Mouse (Mus musculus): ENCODE measurements around the gene Cldnd2. TPM values are rescaled to one million over a fixed set of nuclear protein-coding genes. Genes with fewer than 3 reads are reported as not detected.

Gene Cldnd2
- polyA plus RNA-seq, 1 experiment from 2014 or later, result not detected

DNA sequence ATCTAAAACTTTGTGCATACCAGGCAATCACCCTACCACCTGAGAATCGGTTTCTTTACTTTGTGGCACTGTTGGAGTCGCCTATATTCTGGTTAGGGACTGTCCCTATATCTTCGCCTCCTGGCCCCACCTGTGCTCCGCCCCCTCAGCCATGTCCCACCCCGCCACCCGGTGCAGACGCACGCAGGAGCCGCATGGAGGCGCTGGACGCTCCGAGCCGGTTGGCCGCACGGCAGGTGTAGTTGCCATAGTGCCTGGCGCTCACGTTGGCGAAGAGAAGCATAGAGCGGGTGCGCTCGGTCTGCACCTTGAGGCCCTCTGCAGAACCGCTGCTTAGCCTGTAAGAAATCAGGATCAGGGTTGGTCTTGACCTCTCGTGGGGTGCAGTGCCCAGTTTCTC lies 35.1 kb downstream of the Cldnd2 start:
- no peak for ATAC-seq (ENCODE audit: insufficient read depth, low FRiP score, low TSS enrichment)
- peaks cover 32% of the 10 kb centered on the region for H3K27me3 ChIP-seq (ENCODE audit: control insufficient read depth, insufficient read depth, low read length)

DNA sequence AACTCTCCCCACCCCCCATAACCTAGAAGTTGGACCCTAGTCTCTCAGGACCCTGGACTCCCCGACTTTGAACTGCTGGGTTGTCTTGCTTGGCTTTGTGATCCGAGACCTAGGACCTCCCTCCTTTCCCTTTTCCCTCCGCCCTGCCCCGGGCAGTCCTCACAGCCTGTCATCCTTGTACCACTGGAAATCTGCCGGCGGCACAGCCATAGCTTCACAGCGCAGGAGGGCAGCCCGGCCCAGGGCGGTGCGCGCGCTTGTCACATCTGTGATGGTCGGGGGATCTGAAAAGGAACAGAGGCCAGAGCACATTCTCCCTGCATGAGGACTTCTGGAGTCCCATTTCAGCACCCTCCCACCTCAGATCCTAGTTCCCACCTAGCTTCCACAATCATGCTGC lies 35.8 kb downstream of the Cldnd2 start:
- 7% methylated on average over 13 of the region's 13 CpGs for WGBS
- peak; percentile 32 for DNase-seq (ENCODE audit: low spot score)
- Histone ChIP-seq H3K9me3 (ENCODE audit: control insufficient read depth, low read length) (no peaks in the 10 kb centered on the region), H3K4me3 (ENCODE audit: low read depth, low read length) (no peak overlapping the region), H3K9ac (ENCODE audit: low read length) (no peak overlapping the region; the same call in 1 of the 2 replicates), H3K4me1 (ENCODE audit: control insufficient read depth, insufficient read depth, low read length) (no peaks in the 10 kb centered on the region), H3K27ac (ENCODE audit: low read depth, low read length) (no peak overlapping the region), H3K36me3 (ENCODE audit: control insufficient read depth, insufficient read depth, low read length) (no peaks in the 10 kb centered on the region), H3K27me3 (ENCODE audit: control insufficient read depth, insufficient read depth, low read length) (peaks cover 32% of the 10 kb centered on the region), H3K4me2 (ENCODE audit: low read depth) (no peak overlapping the region)
- ATAC-seq (ENCODE audit: insufficient read depth, low FRiP score, low TSS enrichment), result 0 out of 2 replicates have a peak, but pooled peaks have one; percentile 7

More for the DNA sequence above, 35.1 kb downstream of the Cldnd2 start:
- no peak overlapping the region for H3K4me3 ChIP-seq (ENCODE audit: low read depth, low read length)
- no peak for DNase-seq (ENCODE audit: low spot score)
- no peak overlapping the region for H3K4me2 ChIP-seq (ENCODE audit: low read depth)
- H3K27ac ChIP-seq (ENCODE audit: low read depth, low read length), result no peak overlapping the region
- H3K4me1 ChIP-seq (ENCODE audit: control insufficient read depth, insufficient read depth, low read length), result no peaks in the 10 kb centered on the region
- H3K9ac ChIP-seq (ENCODE audit: low read length), result no peak overlapping the region
- no peaks in the 10 kb centered on the region for H3K9me3 ChIP-seq (ENCODE audit: control insufficient read depth, low read length)
- WGBS, result 5% methylated on average over 23 of the region's 23 CpGs
- no peaks in the 10 kb centered on the region for H3K36me3 ChIP-seq (ENCODE audit: control insufficient read depth, insufficient read depth, low read length)

DNA sequence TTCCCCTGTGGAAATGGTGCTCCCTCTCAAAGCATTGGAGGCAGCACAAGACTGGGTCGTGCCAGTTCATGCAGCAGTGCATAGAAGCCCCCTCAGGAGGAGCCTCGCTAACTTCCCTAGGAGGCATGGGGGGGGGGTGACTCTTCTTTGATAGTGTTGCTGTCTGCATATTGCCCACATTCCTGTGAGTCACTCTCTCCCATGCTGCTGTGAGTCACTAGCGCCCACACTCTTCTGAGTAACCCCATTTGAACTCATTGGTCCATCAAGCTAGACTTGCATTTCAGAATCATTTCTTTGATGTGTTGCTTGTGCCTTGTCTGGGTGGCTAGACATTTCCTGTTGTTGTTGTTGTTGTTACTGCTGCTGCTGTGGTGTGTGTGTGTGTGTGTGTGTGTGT lies 40.6 kb downstream of the Cldnd2 start:
- Histone ChIP-seq H3K36me3 (ENCODE audit: control insufficient read depth, insufficient read depth, low read length) (no peaks in the 10 kb centered on the region), H3K27ac (ENCODE audit: low read depth, low read length) (no peak overlapping the region), H3K4me2 (ENCODE audit: low read depth) (no peak overlapping the region), H3K9ac (ENCODE audit: low read length) (no peak overlapping the region), H3K9me3 (ENCODE audit: control insufficient read depth, low read length) (no peaks in the 10 kb centered on the region), H3K27me3 (ENCODE audit: control insufficient read depth, insufficient read depth, low read length) (peaks cover 17% of the 10 kb centered on the region), H3K4me1 (ENCODE audit: control insufficient read depth, insufficient read depth, low read length) (no peaks in the 10 kb centered on the region; the same call in 1 of the 2 replicates), H3K4me3 (ENCODE audit: low read depth, low read length) (no peak overlapping the region)
- ATAC-seq (ENCODE audit: insufficient read depth, low FRiP score, low TSS enrichment), result no peak
- no peak for DNase-seq (ENCODE audit: low spot score)
- WGBS, result 59% methylated on average over 3 of the region's 3 CpGs

DNA sequence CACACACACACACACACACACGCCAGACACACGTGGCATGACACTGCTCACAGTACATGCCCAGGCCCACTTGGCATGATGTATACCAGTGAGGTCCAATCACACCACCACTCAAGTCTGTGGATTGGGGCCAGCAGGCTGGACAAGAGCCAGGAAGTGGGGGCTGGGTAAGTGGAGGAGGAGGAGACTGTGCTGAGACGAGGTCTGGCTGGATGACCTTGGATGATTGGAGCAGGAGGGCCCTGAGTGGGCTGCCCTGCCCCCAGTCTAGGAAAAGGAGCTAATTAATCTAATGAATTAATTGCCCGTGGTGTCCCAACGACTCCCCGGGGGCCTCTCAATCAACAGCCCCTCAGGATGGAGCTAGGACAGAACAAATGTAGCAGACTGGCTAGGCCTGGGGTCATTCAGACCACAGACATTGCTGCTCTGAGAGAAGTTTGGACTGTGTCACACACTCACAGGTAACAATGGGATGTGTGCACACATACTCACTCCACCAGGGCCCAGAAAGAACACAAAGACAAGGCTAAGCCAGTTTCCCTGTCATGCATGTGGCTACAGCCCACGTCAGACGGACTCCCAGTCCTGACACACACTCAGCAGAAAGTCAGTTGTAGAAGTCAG lies 41.6 kb downstream of the Cldnd2 start:
- H3K9me3 ChIP-seq (ENCODE audit: control insufficient read depth, low read length), result no peaks in the 10 kb centered on the region

DNA sequence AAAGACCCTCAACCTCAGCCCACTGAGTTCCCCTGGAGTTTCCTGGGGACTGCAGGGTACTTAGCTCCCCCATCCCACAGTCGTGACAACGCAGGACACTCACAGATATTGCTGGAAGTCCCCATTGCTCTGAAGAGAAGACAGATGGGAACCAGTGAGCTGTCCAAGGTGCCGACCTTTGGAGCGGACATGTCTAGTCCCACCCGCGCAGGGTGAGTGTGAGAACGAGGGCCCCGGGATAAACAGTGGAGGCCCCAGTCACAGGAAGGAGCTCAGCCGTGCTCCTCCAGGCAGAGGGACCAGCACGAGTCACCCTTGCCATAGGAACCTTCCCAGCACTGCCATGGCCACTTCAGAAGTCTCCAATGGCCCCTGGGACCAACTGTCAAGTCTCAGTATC lies 42.7 kb downstream of the Cldnd2 start:
- no peak overlapping the region for H3K4me2 ChIP-seq (ENCODE audit: low read depth)
- no peak overlapping the region for H3K27ac ChIP-seq (ENCODE audit: low read depth, low read length)
- no peak for ATAC-seq (ENCODE audit: insufficient read depth, low FRiP score, low TSS enrichment)
- H3K4me1 ChIP-seq (ENCODE audit: control insufficient read depth, insufficient read depth, low read length), result no peaks in the 10 kb centered on the region; the same call in 1 of the 2 replicates
- H3K36me3 ChIP-seq (ENCODE audit: control insufficient read depth, insufficient read depth, low read length), result no peaks in the 10 kb centered on the region
- no peak overlapping the region for H3K4me3 ChIP-seq (ENCODE audit: low read depth, low read length)
- WGBS, result 18% methylated on average over 10 of the region's 10 CpGs
- no peak overlapping the region for H3K9ac ChIP-seq (ENCODE audit: low read length)
- no peak for DNase-seq (ENCODE audit: low spot score)
- no peaks in the 10 kb centered on the region for H3K27me3 ChIP-seq (ENCODE audit: control insufficient read depth, insufficient read depth, low read length)
- H3K9me3 ChIP-seq (ENCODE audit: control insufficient read depth, low read length), result no peaks in the 10 kb centered on the region

More for the DNA sequence above, 41.6 kb downstream of the Cldnd2 start:
- Histone ChIP-seq H3K4me3 (ENCODE audit: low read depth, low read length) (no peak overlapping the region), H3K36me3 (ENCODE audit: control insufficient read depth, insufficient read depth, low read length) (no peaks in the 10 kb centered on the region), H3K9ac (ENCODE audit: low read length) (no peak overlapping the region), H3K4me1 (ENCODE audit: control insufficient read depth, insufficient read depth, low read length) (no peaks in the 10 kb centered on the region; the same call in 1 of the 2 replicates), H3K27me3 (ENCODE audit: control insufficient read depth, insufficient read depth, low read length) (peaks cover 8% of the 10 kb centered on the region), H3K4me2 (ENCODE audit: low read depth) (no peak overlapping the region), H3K27ac (ENCODE audit: low read depth, low read length) (no peak overlapping the region)
- 47% methylated on average over 8 of the region's 8 CpGs for WGBS
- peak; percentile 60 for DNase-seq (ENCODE audit: low spot score)
- ATAC-seq (ENCODE audit: insufficient read depth, low FRiP score, low TSS enrichment), result peak; percentile 77

DNA sequence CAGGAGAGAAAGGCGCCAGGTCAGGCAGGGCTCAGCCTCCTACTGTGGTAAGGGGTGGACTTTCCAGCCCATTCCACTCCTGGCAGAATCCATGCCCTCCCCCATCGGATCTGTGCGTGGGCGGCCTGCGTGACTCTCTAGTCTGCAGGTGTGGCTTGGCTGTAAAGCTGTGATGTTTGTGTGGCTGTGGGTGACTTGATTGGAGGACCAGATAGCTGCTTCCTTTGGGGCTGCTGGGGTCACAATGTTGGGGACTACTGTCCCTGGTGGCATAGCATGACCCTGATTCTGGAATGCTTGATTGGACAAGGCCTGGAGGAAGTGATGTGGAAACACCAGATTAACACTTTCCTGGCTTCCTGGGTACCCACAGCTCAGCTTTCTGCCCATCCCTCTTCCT lies 48.1 kb downstream of the Cldnd2 start:
- no peaks in the 10 kb centered on the region for H3K9me3 ChIP-seq (ENCODE audit: control insufficient read depth, low read length)
- H3K27me3 ChIP-seq (ENCODE audit: control insufficient read depth, insufficient read depth, low read length), result no peaks in the 10 kb centered on the region
- 48% methylated on average over 5 of the region's 5 CpGs for WGBS
- DNase-seq (ENCODE audit: low spot score), result no peak
- H3K4me1 ChIP-seq (ENCODE audit: control insufficient read depth, insufficient read depth, low read length), result no peaks in the 10 kb centered on the region
- no peaks in the 10 kb centered on the region for H3K36me3 ChIP-seq (ENCODE audit: control insufficient read depth, insufficient read depth, low read length)
- no peak for ATAC-seq (ENCODE audit: insufficient read depth, low FRiP score, low TSS enrichment)
- H3K4me2 ChIP-seq (ENCODE audit: low read depth), result peak overlapping the region; percentile 16; the same call in 1 of the 2 replicates
- H3K27ac ChIP-seq (ENCODE audit: low read depth, low read length), result no peak overlapping the region
- no peak overlapping the region for H3K9ac ChIP-seq (ENCODE audit: low read length)
- H3K4me3 ChIP-seq (ENCODE audit: low read depth, low read length), result no peak overlapping the region

DNA sequence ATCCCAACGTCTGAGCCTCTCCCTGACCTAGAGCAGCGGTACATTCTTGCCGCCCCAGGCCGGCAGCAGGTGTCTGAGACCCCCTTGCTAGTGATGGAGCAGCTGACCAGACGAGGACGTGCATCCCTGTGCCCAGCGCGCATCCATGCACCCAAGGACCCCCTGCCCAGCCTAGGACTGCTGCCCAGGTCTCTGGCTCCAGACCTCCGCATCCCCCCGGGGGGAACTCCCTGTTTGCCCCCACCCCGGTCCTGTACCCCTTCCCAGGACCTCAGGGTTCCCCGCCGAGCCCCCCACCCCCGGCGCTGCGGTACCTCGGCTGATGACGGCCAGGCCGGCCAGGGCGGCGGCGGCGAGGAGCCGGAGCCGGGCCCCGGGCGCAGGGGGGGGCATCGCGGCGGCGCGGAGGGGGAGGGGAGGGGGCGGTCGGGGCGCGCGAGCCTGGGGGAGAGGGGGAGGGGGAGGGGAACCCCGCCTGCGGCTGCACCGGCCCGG lies 49.1 kb downstream of the Cldnd2 start, which contains the start of gene Iglon5:
Iglon5 (minus strand) TSS at position 445 of the 495 bp plus-strand sequence.
- DNase-seq (ENCODE audit: low spot score) (peak; percentile 26), ATAC-seq (ENCODE audit: insufficient read depth, low FRiP score, low TSS enrichment) (peak; percentile 69)
- Histone ChIP-seq H3K27ac (ENCODE audit: low read depth, low read length) (peak within 1 kb of the TSS; percentile 53; the same call in 1 of the 2 replicates), H3K36me3 (ENCODE audit: control insufficient read depth, insufficient read depth, low read length) (no peaks in the 10 kb centered on the region), H3K27me3 (ENCODE audit: control insufficient read depth, insufficient read depth, low read length) (no peaks in the 10 kb centered on the region), H3K4me1 (ENCODE audit: control insufficient read depth, insufficient read depth, low read length) (no peaks in the 10 kb centered on the region), H3K4me2 (ENCODE audit: low read depth) (peak within 1 kb of the TSS; percentile 75), H3K9me3 (ENCODE audit: control insufficient read depth, low read length) (no peaks in the 10 kb centered on the region), H3K4me3 (ENCODE audit: low read depth, low read length) (peak within 1 kb of the TSS; percentile 61), H3K9ac (ENCODE audit: low read length) (peak within 1 kb of the TSS; percentile 86)
- 3% methylated on average over 11 of the region's 41 CpGs for WGBS

DNA sequence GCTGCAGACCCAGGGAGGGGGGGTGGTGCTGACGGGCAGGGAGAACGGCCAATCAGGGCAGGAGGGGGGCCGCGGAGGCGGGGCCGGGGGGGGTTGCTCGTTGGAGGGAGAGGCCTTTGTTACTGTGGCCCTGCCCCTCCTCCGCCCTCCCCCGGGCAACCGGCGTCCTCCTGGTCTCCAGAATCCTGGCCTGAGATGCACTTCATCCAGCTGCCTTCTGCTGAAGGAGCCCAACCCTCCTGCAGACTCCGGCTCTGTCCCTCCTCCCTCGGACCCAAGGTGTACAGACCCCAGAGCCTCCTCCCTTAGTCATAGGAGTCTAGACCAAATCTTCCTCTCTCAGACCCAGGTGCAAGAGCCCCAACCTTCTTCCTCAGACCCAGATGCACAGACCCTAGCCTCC lies 49.6 kb downstream of the Cldnd2 start:
- H3K4me1 ChIP-seq (ENCODE audit: control insufficient read depth, insufficient read depth, low read length), result no peaks in the 10 kb centered on the region
- peak overlapping the region; percentile 86 for H3K9ac ChIP-seq (ENCODE audit: low read length)
- no peaks in the 10 kb centered on the region for H3K27me3 ChIP-seq (ENCODE audit: control insufficient read depth, insufficient read depth, low read length)
- 0% methylated on average over 4 of the region's 13 CpGs for WGBS
- no peaks in the 10 kb centered on the region for H3K9me3 ChIP-seq (ENCODE audit: control insufficient read depth, low read length)
- peak overlapping the region; percentile 75 for H3K4me2 ChIP-seq (ENCODE audit: low read depth)
- H3K4me3 ChIP-seq (ENCODE audit: low read depth, low read length), result peak overlapping the region; percentile 61
- ATAC-seq (ENCODE audit: insufficient read depth, low FRiP score, low TSS enrichment), result peak; percentile 90
- peak; percentile 82 for DNase-seq (ENCODE audit: low spot score)
- H3K36me3 ChIP-seq (ENCODE audit: control insufficient read depth, insufficient read depth, low read length), result no peaks in the 10 kb centered on the region
- H3K27ac ChIP-seq (ENCODE audit: low read depth, low read length), result peak overlapping the region; percentile 53; the same call in 1 of the 2 replicates

DNA sequence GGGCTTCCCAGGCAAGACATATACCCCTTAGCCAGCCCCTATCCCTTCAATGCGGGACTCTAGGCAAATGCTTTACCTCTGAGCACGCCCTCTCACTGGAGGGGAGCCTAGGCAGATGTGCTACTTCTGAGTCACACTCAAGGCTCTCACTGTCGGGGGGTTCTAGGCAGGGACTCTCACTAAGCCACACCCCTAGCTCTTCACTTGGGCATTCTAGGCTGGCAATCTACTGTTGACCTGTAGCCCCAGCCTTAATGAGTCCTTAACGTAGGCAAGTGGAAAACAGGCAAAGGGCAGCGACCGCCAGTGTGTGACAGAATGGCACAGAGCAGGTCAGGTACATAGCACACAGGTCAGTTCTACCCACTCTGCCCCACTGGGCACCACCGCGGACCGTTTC lies 50.3 kb downstream of the Cldnd2 start:
- 73% methylated on average over 9 of the region's 9 CpGs for WGBS
- Histone ChIP-seq H3K36me3 (ENCODE audit: control insufficient read depth, insufficient read depth, low read length) (no peaks in the 10 kb centered on the region), H3K4me2 (ENCODE audit: low read depth) (no peak overlapping the region), H3K4me3 (ENCODE audit: low read depth, low read length) (no peak overlapping the region), H3K4me1 (ENCODE audit: control insufficient read depth, insufficient read depth, low read length) (no peaks in the 10 kb centered on the region), H3K9me3 (ENCODE audit: control insufficient read depth, low read length) (no peaks in the 10 kb centered on the region), H3K27ac (ENCODE audit: low read depth, low read length) (no peak overlapping the region), H3K9ac (ENCODE audit: low read length) (peak overlapping the region; percentile 86; the same call in 1 of the 2 replicates), H3K27me3 (ENCODE audit: control insufficient read depth, insufficient read depth, low read length) (no peaks in the 10 kb centered on the region)
- ATAC-seq (ENCODE audit: insufficient read depth, low FRiP score, low TSS enrichment) (no peak), DNase-seq (ENCODE audit: low spot score) (no peak)

Data from neural tube, embryonic 11.5 days (tissue).